Mouse (Mus musculus) ES-Bruce4 (cell line): Measurements from ENCODE around the gene Gba.

Source experiments
- CTCF ChIP-seq: IDR thresholded peaks from one replicate; pipeline ENCODE4 v1.8.1; 2011; ENCODE audit warnings: low read depth, low read length
- EP300 ChIP-seq: IDR thresholded peaks from 2 replicates; pipeline ENCODE4 v1.6.1; 2011; ENCODE audit warnings: low read depth, low read length; ENCODE audit not compliant: insufficient read depth
- POLR2A ChIP-seq: IDR thresholded peaks from one replicate; pipeline ENCODE4 v1.8.1; 2011; ENCODE audit warnings: low read length; ENCODE audit not compliant: insufficient read depth

GRCm38 (mm10) chr3:89219546-89219945 is 16.8 kb downstream of the Gba start:
- TF ChIP-seq POLR2A = no peak
- TF ChIP-seq CTCF = no peak
- TF ChIP-seq EP300 = no peak
